Mouse (Mus musculus): ENCODE measurements around the gene Clcn2.
"Not testable (repeated sequence)": the region's sequence is repeated elsewhere in the genome, so short reads cannot be mapped to it uniquely, and the experiment has no call there.

The Clcn2 gene

GRCm38 (mm10) chr16:20670291-20670690 lies 47.3 kb downstream of the Clcn2 start:
- DNase-seq (ENCODE audit: extremely low read depth, insufficient read length, low spot score), result no peak

DNA sequence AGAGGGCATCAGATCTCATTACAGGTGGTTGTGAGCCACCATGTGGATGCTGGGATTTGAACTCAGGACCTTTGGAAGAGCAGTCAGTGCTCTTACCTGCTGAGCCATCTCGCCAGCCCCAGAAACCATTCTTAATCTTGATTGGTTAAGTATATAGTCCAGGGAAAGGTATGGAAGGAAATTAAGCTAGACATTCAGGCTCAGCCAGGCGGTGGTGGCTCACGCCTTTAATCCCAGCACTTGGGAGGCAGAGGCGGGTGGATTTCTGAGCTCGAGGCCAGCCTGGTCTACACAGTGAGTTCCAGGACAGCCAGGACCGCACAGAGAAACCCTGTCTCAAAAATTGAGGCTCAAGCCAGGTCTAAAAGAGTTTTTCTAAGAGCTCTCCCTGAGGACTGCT lies 49.5 kb downstream of the Clcn2 start, which contains the start of gene Eif4g1:
Eif4g1 (plus strand) TSS at position 301 of the 400 bp plus-strand sequence.
- DNase-seq (ENCODE audit: extremely low read depth, insufficient read length, low spot score), result not testable (repeated sequence)

GRCm38 (mm10) chr16:20657661-20658060 lies 59.9 kb downstream of the Clcn2 start:
- no peak for DNase-seq (ENCODE audit: extremely low read depth, insufficient read length, low spot score)

DNA sequence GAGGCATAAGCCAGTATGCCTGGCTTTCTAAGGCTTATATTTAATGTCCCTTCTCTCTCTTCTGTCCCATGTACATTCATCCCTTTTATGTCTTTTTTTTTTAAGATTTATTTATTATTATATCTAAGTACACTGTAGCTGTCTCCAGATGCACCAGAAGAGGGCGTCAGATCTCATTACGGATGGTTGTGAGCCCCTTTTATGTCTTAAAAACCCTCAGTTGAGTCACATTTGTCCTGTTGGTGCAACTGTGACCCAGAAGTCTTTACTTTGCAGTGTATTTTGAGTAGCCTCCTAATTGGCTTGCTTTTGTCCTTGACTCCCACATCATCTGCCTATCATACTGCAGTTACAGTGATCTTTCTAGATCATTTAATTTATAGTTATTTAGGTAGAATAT lies 64.2 kb downstream of the Clcn2 start:
- no peak for DNase-seq (ENCODE audit: extremely low read depth, insufficient read length, low spot score)

All from 3134 (cell line).